Mouse (Mus musculus) E14TG2a.4 (cell line): Measurements from ENCODE around the gene Gtsf1.

Experiments used
- CTCF ChIP-seq: conservative IDR thresholded peaks from 2 replicates; pipeline ENCODE4 v1.5.1; 2014; ENCODE audit warnings: low read length
- NANOG ChIP-seq: IDR thresholded peaks from 2 replicates; pipeline ENCODE4 v1.6.1; 2014; ENCODE audit warnings: borderline replicate concordance, low read length, mixed read lengths
- POU5F1 ChIP-seq: IDR thresholded peaks from 2 replicates; pipeline ENCODE4 v1.6.1; 2014; ENCODE audit warnings: low read length, borderline replicate concordance

DNA sequence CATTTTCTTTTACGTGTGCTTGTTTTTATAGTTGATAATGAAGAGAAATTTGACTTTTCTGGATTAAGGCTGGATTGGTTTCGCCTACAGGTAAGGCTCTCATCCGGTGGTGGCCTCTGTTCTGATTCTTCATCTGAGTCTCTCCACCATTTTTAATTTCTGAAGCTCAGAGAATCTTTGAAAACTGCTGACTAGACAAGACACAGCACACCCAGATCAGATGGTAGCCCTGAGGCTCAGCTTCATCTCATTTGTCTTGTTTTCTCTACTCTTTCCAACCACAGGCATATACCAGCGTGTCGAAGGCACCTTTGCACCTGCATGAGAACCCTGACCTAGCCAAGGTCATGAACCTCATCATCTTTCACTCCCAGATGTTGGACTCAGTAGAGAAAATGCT is 43.5 kb upstream of the Gtsf1 start:
- TF ChIP-seq CTCF (no peak), POU5F1 (no peak), NANOG (no peak)
